Mouse (Mus musculus): ENCODE measurements around the gene Smndc1.

GRCm38 (mm10) chr19:53389417-53389816 is 961 bp downstream of the Smndc1 start:
- no peak for TF ChIP-seq CTCF (IDR thresholded peaks at IDR 0.05; ENCODE audit: insufficient read depth, low read depth, low read length)
- TF ChIP-seq POLR2A (IDR thresholded peaks at IDR 0.05; ENCODE audit: insufficient read depth, low read depth, low read length) = no peak

Data from olfactory bulb, adult 2 months (tissue).